Mouse (Mus musculus) erythroblast, embryonic 14.5 days (primary cell): Measurements from ENCODE around the gene Gab2.

Source experiments
- GATA1 ChIP-seq: IDR thresholded peaks from 2 replicates; pipeline ENCODE4 v1.6.1; 2012; ENCODE audit warnings: low read length, inconsistent platforms, mixed read lengths
- TAL1 ChIP-seq: IDR thresholded peaks from 3 replicates; pipeline ENCODE4 v1.6.1; 2012; ENCODE audit warnings: low read length, inconsistent platforms, mixed read lengths

GRCm38 (mm10) chr7:97079651-97080365 is 1.6 kb upstream of the Gab2 start:
- TF ChIP-seq GATA1 (no peak), TAL1 (no peak)
